Mouse (Mus musculus) cerebellum, adult (tissue): Measurements from ENCODE around the gene Clptm1.
"Not testable (repeated sequence)": the region's sequence is repeated elsewhere in the genome, so short reads cannot be mapped to it uniquely, and the experiment has no call there.

Experiments used
- ATAC-seq: cut with Nextera tagmentation; 2 replicates; pipeline ENCODE4 v1.9.2; 2017; ENCODE audit warnings: mild to moderate bottlenecking, moderate library complexity, mixed read lengths; ENCODE audit not compliant: insufficient number of reproducible peaks, low FRiP score, low TSS enrichment

Gene Clptm1

GRCm38 (mm10) chr7:19693421-19693820 is 28.6 kb upstream of the Clptm1 start:
- 0 out of 2 replicates have a peak, but pooled peaks have one; percentile 64 for ATAC-seq

DNA sequence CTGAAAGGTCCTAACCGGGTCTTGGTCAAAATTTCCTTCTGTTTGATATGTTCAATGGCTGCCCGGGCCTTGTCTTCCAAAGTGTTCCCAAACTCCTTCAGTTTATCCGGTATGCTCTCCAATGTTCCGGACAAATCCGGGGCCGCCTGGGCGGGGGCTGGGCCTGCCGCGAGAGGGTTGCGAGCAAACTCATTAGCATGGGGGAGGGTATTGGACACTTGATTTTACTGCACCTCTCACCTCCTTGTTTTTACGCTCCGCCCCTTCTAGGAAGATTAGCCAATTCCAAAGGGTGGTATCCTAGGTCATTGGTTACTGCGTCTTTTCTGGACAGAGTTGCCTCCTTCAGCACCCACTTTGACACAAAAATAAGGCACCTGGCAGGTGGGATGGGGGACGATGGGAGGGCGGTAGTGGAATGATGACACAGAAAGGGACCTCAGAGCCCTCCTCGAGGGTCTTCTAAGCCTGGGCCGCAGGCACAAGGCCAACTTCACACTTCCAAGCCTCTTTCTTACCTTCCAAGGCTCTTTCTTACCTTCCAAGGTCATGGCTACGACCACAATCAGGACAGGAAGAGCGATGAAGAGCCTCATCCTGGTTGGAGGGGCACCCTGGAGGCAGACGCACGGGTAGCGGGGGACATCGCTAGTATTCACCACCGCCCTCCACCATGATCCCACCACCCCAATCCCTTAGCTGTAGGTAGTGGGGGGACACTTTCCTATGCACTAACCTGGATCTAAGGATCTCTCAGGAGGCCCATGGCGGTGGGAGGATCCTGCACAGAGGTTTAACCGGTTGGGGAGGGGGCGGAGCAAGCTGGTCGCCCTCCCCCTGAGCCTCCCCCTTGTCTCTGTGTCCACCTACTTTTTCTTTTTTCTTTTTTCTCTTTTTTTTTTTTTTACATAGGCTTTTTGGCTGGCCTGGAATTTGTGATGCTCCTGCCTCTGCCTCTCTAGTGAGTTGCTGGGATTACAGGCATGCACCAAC is 27.3 kb upstream of the Clptm1 start, which contains the start of gene Apoc1:
Gene Apoc1, minus strand, starts transcription at position 788 of the 993 bp plus-strand sequence.
- no peak for ATAC-seq

DNA sequence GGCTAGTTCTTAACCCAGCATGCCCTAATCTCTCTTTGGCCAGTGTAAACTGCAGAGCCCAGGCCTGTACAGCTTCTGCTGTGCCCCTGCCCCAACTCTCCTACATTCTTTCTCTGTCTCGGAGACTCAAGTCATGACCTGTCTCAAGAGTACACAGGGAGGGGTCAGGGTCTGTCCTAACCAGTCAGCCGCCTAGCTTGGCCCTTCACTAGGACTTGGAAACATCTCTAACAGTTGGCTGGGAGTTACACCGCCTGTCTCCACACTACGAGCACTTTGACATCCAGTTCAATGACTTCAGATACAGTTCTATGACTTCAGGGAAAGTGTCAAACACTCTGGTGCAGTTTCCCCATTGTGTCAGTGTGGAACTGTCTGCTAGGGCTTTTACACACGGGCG is 26.6 kb upstream of the Clptm1 start:
- no peak for ATAC-seq

- ATAC-seq: no peak
Measured at GRCm38 (mm10) chr7:19690845-19691244, 26.0 kb upstream of the Clptm1 start.

GRCm38 (mm10) chr7:19688611-19689010 is 23.8 kb upstream of the Clptm1 start:
- ATAC-seq: no peak

GRCm38 (mm10) chr7:19688101-19688500 is 23.3 kb upstream of the Clptm1 start:
- ATAC-seq: no peak

DNA sequence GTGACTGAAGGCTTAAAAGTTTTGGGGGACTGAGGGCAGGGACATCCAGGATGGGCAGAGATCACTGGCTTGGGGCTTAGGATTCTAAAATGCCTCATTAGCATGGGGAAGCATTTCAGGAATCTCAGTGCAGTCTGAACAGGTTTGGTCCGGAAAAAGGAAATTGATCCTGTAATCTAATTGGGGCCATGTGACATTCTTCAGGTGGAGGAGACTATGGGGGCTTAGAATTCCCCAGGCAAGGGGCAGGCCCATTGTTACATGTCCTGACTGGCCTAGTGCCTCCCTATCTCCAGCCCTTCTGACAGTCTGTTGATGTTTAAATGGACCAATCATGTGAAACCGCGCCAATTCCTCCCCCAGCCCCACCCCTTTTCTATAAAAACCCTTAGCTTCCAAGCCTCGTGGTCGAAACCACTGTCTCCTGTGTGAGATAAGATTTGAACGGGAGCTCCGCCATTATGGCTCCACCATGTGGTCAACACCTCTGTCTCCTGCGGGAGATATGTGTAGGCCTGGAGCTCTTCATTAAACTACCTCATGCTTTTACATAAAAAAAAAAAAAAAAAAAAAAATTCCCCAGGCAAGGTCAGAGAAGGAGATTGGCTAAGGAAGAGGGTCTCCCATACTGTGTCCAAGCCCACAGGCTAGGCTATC is 22.2 kb upstream of the Clptm1 start:
- not testable (repeated sequence) for ATAC-seq

GRCm38 (mm10) chr7:19686521-19686920 is 21.7 kb upstream of the Clptm1 start:
- ATAC-seq: no peak

DNA sequence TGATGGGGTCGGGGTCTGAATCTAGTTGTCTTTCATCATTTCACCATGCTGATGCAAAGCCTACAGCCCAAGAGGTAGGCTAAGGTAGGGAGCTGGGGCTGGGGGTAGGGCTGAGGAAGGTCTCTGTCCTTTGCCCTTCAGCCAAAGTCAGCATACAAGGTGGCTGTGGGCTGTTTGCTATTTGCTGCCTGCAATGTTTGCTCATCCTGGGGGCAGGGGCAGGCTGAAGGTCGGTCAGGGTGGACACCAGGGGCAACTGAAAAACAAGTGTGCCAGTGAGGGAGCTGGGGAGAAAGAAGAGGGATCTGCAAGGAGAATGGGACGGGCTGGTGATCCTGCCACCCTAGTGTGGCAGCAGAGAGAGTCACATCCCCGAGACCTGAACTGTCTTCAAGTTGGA is 20.5 kb upstream of the Clptm1 start:
- no peak for ATAC-seq

DNA sequence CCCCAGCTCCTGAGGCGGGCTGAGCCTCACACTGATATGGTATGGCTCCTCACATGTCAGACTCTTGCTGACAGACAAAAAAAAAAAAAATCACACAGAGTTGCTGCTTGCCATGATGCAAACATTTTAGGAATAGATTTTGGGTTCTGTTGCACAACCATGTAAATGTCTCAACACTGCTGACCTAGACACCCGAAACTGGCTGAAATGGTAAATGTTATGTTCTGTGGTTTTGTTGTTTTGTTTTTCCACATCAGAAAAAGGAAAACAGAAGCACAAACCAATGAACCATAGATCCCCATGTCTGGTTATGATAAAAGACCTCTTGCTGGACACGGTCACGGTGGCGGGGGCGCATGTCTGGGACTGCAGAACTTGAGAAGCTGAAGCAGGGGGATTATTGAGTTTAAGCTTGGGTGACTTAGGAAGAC is 19.0 kb upstream of the Clptm1 start:
- ATAC-seq: no peak

GRCm38 (mm10) chr7:19682979-19683378 is 18.1 kb upstream of the Clptm1 start:
- no peak for ATAC-seq

DNA sequence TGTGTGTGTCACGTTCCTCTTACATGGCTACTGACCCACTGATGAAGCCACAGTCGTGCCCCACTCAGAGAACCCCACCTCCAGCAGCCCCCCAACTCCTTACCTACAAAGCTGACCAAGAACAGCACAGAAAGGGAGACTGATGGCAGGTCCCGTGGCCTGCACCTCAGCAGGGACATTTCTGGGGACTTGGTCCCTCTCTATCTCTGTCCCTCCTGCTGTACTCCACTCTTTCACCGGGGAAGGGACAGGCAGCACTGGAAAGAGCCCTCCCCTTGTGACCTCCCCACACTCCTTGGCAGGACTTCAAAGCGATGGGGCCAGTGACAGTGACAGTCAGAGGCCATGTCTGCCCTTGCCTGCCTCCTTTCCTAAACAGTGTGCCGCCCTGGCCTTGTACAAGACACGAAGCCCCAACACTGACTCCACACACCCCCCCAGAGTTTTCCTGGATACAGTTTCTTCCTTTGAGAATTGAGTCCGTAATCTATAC is 16.4 kb upstream of the Clptm1 start, which contains the start of the genes Gm44805 and Apoc4:
Gene Gm44805, minus strand, starts transcription at position 222 of the 493 bp plus-strand sequence.
Gene Apoc4, minus strand, starts transcription at position 278 of the 493 bp plus-strand sequence.
- no peak for ATAC-seq

DNA sequence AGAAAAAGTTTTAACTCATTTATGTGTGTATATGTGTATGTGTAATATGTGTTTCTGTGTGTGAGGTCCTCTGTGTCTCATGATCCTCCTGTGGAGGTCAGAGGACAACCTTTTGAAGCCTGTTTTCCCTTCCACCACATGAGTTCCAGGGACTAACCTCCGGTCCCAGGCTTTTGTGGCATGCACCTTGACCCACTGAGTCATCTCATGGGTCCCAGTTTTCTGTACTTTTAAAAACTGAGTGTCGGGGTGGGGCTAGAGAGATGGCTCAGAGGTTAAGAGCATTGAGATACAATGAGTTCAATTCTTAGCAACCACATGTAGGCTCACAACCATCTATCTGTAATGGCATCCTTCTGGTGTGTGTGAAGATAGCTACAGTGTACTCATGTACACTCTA is 15.9 kb upstream of the Clptm1 start:
- ATAC-seq: no peak

- ATAC-seq: no peak
Measured at GRCm38 (mm10) chr7:19678901-19679300, 14.1 kb upstream of the Clptm1 start.

DNA sequence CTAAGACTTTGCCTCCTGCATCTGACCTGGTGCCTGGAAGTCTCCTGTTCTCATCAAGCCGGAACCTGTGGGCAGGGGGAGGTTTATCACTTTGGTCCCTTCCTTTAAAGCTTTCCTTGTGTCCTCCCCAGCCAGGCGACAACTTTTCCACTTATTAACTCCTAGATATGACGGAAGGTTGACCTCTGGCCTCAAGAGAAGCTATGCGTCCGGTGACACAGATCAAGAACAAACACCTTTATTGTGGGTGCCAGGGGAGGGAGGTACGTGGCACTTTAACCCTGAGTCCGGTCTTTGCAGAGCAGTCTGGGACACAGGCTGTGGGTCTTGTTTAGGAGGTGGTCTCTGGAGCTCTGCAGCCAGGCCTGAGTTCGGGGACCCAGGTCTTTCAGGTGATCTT is 13.0 kb upstream of the Clptm1 start, which contains the start of gene Apoc2:
Gene Apoc2, minus strand, starts transcription at position 70 of the 400 bp plus-strand sequence.
- ATAC-seq: no peak

- no peak for ATAC-seq
Measured at GRCm38 (mm10) chr7:19676662-19677061, 11.8 kb upstream of the Clptm1 start.

GRCm38 (mm10) chr7:19675824-19676223 is 11.0 kb upstream of the Clptm1 start:
- ATAC-seq: no peak

DNA sequence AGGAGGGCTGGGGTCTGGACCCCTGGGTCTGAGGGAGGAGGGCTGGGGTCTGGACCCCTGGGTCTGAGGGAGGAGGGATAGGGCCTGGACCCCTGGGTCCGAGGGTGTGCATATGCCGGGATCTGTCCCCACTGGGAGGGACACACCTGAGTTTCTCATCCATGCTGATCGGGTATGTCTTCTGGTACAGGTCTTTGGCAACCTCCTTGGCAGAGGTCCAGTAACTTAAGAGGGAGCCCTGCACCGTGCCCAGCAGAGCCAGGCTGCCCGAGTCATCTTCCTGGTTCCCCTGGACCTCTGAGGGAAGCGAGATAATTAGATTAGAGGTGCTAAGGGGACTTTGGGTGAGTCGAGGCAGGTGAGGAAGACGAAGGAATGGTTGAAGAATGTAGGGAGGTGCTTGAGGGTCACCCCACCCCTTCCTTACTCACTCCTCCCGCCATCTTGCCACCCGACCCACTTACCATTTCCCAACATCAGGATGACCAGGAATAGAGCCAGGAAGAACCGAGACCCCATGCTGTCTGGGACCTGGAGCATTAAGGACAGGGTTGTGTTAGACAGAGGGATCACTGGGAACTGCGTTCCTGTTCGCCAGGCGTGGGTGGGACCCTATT is 8.4 kb upstream of the Clptm1 start:
- no peak for ATAC-seq

- no peak for ATAC-seq
Measured at GRCm38 (mm10) chr7:19671511-19671910, 6.7 kb upstream of the Clptm1 start.

DNA sequence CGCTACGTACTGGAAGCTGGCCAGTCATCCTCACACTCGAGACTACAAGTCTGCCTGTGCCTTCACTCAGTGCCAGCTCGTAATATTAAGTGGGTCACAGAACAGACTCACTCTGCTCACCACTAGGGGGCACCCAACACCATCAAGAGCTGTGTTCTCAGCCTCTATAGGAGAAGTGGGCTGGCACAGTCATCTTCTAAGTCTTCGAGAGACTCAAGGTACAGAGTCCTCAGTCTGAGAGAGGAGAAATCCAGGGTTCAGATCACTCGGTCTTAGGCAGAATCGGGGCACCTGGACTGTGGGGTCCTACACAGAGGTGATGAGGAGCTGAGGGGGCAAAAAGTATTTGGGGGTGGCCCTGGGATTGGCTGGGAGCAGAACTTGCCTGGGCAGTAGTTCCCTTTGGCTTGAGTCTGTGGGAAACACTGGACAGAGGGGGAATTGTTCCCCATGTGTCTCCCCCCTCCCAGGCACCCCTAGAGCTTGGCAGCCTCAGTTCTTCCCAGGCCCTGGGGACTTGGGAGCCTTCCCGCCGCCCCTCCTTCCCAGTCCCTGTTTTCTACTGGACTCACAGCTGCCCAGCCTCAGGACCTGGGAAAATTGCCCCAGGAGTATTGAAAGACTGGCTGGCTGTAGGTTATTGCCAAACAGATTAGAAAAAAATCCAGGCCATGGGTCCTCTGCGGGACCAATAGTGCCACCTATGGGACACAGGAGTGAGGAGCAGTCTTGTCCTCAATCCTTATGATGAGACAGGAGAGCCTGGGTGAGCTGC is 4.3 kb upstream of the Clptm1 start:
- ATAC-seq: peak; percentile 75
